Mouse (Mus musculus) left cerebral cortex, adult 9 months (tissue): Measurements from ENCODE around the gene E030018B13Rik.

Source experiments
- DNase-seq, 2 experiments: peaks; one replicate each; pipeline ENCODE4 v3.0.0; 2022; ENCODE audit warnings: low spot score in 2 of 2

E030018B13Rik gene

DNA sequence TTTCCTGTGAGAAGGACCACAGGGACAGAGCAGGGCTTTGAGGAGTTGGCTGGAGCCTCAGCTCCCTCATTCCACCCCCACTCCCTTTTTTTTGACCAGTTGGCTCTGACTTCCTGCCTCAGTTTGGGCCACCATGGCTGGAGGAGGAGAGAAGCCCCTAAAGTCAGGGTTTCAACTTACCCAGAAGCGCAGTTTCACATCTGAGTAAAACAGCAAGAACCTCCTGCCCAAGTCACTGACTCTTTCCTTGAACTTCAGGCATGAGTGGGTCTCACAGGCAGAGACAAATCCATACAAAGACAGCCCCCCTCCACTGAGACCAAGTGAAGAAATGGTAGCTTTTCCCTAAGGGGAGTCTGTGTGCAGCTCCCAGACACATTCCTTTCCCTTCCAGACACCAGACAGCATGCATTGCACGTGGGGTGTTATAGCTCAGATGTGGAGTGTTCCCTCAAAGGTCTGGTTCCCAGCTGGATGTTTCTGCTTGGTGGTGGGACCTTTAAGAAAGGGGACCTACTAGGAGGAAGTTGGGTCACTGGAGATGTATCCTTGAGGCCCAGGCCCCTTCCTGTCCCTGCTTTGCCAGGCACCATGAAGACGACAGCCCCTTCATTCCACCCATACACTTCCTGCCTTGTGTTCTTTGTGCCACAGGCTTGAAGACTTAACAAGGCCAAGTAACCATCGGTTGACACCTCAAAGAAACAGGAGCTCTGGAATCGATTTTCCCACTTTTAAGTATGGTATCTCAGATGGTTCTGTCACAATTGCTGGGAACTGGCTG lies 49.2 kb downstream of the E030018B13Rik start:
- DNase-seq = no peak

DNA sequence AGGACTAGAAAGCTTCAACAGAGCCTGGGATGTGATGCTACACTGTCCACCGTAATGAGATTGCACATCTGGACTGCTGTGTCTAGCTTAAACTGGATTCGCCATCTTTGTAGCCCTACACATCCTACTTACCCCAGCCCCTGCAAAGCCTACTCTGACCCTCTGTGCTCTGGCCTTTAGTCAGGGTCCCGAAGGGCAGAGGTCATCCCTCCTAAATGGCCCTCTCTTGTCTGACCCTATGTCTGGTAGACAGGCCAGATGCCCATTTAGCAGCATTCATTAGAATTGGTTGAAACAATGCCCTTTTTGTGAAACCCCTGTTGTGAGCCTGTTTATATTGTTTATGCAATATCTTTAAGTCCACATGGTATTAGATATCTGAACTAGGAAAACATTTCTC lies 53.3 kb downstream of the E030018B13Rik start:
- DNase-seq = no peak
